Mouse (Mus musculus) left cerebral cortex, adult 2 months (tissue): ENCODE results near the gene Polr2h. TPM values are rescaled to one million over a fixed set of nuclear protein-coding genes. Genes with fewer than 3 reads are reported as not detected.

Source experiments
- DNase-seq, 2 experiments: peaks; one replicate each; pipeline ENCODE4 v3.0.0; 2021 to 2022; ENCODE audit warnings: low spot score in 2 of 2, mixed read lengths in 1 of 2; ENCODE audit errors: extremely low spot score in 1 of 2
- H3K27ac ChIP-seq: fragments of 200-600 bp; 2 replicates; pipeline ENCODE4 v1.8.1; 2022
- H3K4me3 ChIP-seq: fragments of 200-600 bp; 2 replicates; pipeline ENCODE4 v1.8.1; 2022
- CTCF ChIP-seq: fragments of 200-600 bp; IDR thresholded peaks from 2 replicates; pipeline ENCODE4 v1.8.1; 2022; ENCODE audit warnings: antibody characterized with exemption, mild to moderate bottlenecking, moderate library complexity
- intact Hi-C: fragments of 180-260 bp; cut with DNase I; formaldehyde crosslinking; loops from one replicate; pipeline ENCODE4 v1.15.1; 2025
- total RNA-seq, 2 experiments: library from RNA; stranded (reverse); gene quantifications; 2 replicates each; pipeline ENCODE4 v1.2.3; 2021

Polr2h gene
- total RNA-seq, 2 experiments from 2014 or later = 22.5 to 28.6 TPM

DNA sequence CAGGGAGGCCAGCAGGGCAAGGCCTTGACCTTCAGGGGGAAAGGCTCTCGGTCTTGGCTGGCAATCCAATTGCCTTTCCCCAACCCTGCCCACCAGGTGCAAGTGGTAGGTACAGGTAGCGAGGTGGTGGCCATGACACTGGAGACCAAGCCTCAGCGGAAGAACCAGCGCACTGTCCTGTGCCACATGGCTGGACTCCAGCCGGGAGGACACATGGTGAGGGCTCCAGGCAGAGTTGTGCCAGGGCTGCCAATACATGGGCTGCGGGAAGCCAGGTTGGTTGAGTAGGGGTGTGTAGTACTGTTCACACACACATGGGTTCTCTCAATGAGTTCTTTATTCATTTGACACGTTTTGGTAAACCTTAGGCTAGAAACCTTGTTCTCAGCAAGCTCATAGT lies 18.7 kb downstream of the Polr2h start:
- Histone ChIP-seq H3K4me3 (no peak overlapping the region), H3K27ac (no peak overlapping the region)
- no peak for TF ChIP-seq CTCF
- no peak for DNase-seq
- intact Hi-C loops = no loop called here

DNA sequence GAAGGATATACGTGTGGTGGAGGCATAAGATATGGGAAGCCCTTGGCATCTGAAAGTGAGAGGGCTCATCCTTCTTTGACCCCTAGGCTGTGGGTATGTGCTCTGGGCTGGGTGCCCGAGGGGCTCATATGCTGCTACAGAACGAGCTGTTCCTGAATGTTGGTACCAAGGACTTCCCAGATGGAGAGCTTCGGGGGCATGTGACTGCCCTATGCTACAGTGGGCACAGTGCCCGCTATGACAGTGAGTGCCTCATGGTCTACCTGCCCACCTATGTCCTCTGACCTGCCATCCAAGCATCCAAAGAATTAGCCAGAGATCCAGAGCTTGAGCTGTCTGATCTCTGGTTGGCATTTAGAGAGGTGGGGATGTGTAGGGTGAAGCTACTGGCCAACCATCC lies 19.4 kb downstream of the Polr2h start:
- Histone ChIP-seq H3K4me3 (no peak overlapping the region), H3K27ac (no peak overlapping the region)
- no peak for TF ChIP-seq CTCF
- intact Hi-C loops = no loop called here
- no peak for DNase-seq

DNA sequence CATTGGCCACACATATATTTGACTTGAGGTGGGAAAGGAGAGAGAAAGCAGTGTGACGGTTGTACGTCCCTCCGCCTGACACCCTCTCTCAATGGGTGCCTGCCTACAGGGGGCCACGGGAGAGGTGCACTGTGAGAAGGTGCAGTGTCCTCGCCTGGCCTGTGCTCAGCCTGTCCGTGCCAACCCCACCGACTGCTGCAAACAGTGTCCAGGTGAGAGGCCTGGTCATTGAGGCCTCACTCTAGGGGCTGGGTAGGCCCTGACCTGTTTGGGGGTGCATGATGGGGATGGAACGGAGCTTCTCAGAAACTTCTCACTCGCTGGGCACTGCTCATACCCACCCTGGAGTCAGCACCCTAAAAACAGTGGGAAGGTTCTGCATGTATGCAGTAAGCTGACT lies 22.4 kb downstream of the Polr2h start:
- intact Hi-C loops = no loop called here
- H3K4me3 ChIP-seq = no peak overlapping the region
- no peak overlapping the region for H3K27ac ChIP-seq
- no peak for DNase-seq
- TF ChIP-seq CTCF = no peak

DNA sequence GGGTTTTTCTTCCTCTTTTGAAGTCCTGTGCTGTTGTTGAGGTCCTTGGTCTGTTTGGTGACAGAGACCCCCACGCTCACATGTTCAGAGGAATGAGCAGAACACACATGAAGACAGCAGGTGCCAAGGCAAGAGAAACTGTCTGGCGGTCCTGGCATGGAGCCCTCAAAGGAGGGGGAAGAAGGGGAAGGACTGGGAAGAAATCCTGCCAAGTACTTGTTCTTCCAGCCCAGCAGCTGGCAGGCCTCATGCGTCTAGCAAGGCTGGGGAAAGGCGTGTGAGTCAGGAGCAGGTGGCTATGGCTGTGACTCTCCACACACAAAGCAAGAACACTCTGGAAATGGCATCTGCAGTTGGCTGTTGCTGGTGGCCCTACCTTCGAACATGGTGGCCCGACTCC lies 29.2 kb downstream of the Polr2h start:
- no peak overlapping the region for H3K27ac ChIP-seq
- peak; percentile 61 to 74 for DNase-seq
- intact Hi-C loops = loop anchor here (1.0 kb wide), 2 partner anchors 13 to 78 kb away; partner anchors contain the start of gene Chrd
- H3K4me3 ChIP-seq = no peak overlapping the region
- no peak for TF ChIP-seq CTCF

DNA sequence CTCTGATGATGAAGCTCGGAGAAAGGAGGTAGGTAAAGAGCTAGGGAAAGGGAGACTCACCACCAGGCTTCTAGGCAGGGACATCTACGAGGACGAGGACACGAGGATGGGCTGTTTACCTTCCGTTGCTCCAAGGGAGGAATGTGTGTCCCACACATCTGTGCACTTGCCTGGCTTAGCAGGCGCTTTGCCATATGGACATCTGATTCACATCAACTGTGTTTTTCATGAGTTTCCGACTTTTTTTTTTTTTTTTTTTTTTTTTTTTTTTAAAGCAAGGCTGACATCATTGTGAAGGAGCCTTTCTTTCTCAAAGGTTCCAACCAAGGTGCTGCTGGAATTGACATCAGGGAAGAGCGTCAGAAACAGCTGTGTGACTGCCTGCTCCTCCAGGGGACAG lies 33.1 kb downstream of the Polr2h start:
- intact Hi-C loops = no loop called here
- TF ChIP-seq CTCF = no peak
- Histone ChIP-seq H3K4me3 (no peak overlapping the region), H3K27ac (no peak overlapping the region)
- DNase-seq = no peak

DNA sequence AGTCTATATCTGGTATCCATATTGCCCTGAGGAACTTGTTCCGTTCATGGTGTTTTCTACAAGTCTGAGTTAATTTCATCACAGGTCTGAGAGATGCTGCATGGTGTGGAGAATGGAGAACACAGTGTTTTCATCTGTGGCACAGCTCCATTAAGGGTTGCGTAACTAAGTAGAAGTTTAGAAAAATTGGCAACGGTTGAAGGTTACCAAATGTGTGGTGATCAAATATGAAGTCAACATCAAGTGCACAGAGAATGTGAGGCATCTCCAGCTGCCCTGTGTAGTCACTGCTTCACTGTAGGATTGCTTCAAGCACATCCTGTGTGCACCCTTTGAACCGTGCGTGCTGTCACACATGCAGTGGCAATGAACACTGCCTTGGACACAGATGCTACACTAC lies 38.6 kb downstream of the Polr2h start:
- no peak for DNase-seq
- TF ChIP-seq CTCF = no peak
- intact Hi-C loops = no loop called here
- H3K4me3 ChIP-seq = no peak overlapping the region
- no peak overlapping the region for H3K27ac ChIP-seq

DNA sequence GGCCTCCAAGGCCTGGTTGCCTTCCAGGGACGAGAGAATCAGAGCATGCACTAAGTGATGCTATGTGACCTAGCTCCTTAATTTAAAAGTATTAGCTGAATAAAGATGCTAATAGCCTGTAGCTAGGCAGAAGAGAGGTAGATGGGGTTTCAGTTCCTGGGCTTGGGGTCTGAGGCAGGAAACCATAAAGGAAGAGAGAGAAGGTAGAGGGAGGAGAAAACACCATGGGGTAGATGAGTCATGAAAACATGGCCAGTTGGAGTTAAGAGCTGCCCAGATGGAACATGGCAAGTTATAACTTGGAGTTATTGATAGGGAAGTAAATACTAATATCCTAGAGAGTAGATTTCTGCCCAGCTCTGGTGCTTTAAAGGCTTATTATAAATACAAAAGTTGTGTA lies 39.9 kb downstream of the Polr2h start:
- no peak for TF ChIP-seq CTCF
- Histone ChIP-seq H3K4me3 (no peak overlapping the region), H3K27ac (no peak overlapping the region)
- intact Hi-C loops = no loop called here
- DNase-seq = no peak

DNA sequence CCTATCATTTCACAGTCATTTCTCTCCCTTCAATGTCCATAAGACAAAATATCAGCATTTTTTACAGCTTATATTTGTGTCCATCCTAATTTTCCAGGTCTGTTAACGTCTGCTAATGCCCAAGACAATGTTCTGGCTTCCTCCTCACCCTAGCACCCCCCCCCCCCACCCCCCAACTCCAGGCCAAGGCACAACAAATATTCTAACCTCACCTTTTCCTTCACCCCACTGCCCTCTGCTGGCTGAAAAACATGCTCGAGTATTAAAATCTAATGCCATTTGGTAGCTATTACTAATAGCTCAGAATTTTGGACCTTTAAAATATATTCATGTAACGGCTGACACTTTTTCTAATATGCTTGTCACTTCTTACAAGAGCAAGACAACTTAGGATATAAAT lies 44.2 kb downstream of the Polr2h start:
- Histone ChIP-seq H3K4me3 (no peak overlapping the region), H3K27ac (no peak overlapping the region)
- intact Hi-C loops = loop anchor here (2.0 kb wide), 2 partner anchors 37 to 45 kb away; partner anchors contain the start of genes Clcn2 and Polr2h
- TF ChIP-seq CTCF = peak; percentile 54
- DNase-seq = peak in 1 of 2 experiments; percentile 37

DNA sequence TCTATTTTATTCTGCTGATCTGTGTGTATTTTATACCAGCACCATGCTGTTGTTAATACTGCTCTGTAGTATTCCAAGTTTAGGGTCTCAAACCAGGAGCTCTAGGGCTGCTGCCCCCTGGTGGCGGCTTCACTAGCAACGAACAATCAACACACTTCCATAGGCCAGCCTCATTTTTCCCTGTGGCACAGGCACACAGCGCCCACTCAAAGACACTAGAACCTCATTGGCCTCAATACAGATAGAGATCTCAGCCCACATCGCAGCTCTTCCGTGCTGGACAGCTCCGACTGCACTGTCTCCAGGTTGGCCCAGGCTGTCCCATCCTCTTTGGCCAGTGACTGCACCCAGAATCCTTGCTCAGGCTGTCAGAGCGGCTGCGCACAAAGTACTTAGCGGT lies 47.8 kb downstream of the Polr2h start:
- peak; percentile 55 for TF ChIP-seq CTCF
- Histone ChIP-seq H3K27ac (no peak overlapping the region), H3K4me3 (no peak overlapping the region)
- intact Hi-C loops = no loop called here
- no peak for DNase-seq

Other genes starting within 250 kb of the Polr2h start
- 10 to 100 TPM; 59.2 to 59.6 TPM for gene Eif2b5, start 218.8 kb upstream of the Polr2h start, total RNA-seq
- gene Dvl3, start 200.7 kb upstream of the Polr2h start, total RNA-seq = 10 to 100 TPM; 64.7 to 70.1 TPM
- gene Ap2m1, start 182.2 kb upstream of the Polr2h start, total RNA-seq = 100 to 1,000 TPM; 804 to 827 TPM
- gene Abcf3, start 169.1 kb upstream of the Polr2h start, total RNA-seq = 100 to 1,000 TPM; 102 to 109 TPM
- gene Vwa5b2, start 128.2 kb upstream of the Polr2h start, total RNA-seq = 10 to 100 TPM; 63.4 to 68.3 TPM
- gene Eef1akmt4, start 106.1 kb upstream of the Polr2h start, total RNA-seq = 1 to 10 TPM; 1.8 to 2.4 TPM
- gene Gm49333, start 106.1 kb upstream of the Polr2h start, total RNA-seq = under 1 TPM in 1 of 2 experiments, not detected in 1; 0.33 TPM
- gene Alg3, start 105.9 kb upstream of the Polr2h start, total RNA-seq = 10 to 100 TPM; 11.8 to 12.2 TPM
- 100 to 1,000 TPM; 178 to 192 TPM for gene Camk2n2, start 96.4 kb upstream of the Polr2h start, total RNA-seq
- gene Ece2, start 87.8 kb upstream of the Polr2h start, total RNA-seq = 10 to 100 TPM; 24.7 to 28.9 TPM
- gene Psmd2, start 66.0 kb upstream of the Polr2h start, total RNA-seq = 100 to 1,000 TPM; 218 to 233 TPM
- 100 to 1,000 TPM; 278 to 283 TPM for gene Eif4g1, start 49.4 kb upstream of the Polr2h start, total RNA-seq
- 100 to 1,000 TPM; 320 to 343 TPM for gene Fam131a, start 24.4 kb upstream of the Polr2h start, total RNA-seq
- 10 to 100 TPM; 74.8 to 79.3 TPM for gene Clcn2, start 81 bp downstream of the Polr2h start, total RNA-seq
- gene Chrd, start 15.5 kb downstream of the Polr2h start, total RNA-seq = 10 to 100 TPM; 50.5 to 56.3 TPM
- gene Thpo, start 16.8 kb downstream of the Polr2h start, total RNA-seq = 1 to 10 TPM; 7.5 to 8.7 TPM